Comparison of ENCODE assay signal across 9 mouse cellular contexts in genomic region chr4:137358291-137359002, GRCm38 (mm10). TPM values are rescaled to one million over a fixed set of nuclear protein-coding genes. Genes with fewer than 3 reads are reported as not detected.
A peak's percentile ranks its signal among the peaks of the same experiment; 100 is the strongest.
DNase-seq lines count a peak whose midpoint lies in the region; ATAC-seq and TF ChIP-seq lines count a peak whose summit lies in the region.
"Had no signal": no experiment of that assay in that cellular context is flagged by ENCODE, and none has a peak within 500 bp of the region (broad histone marks: within the 10 kb centered on the region; RNA-seq: fewer than 3 reads in every experiment).

No protein-coding gene starts in this region.

- no peak overlapping the region for H3K27ac ChIP-seq in hindbrain, embryonic 13.5 days
- H3K27ac ChIP-seq in hindbrain, embryonic 16.5 days (ENCODE audit: low read depth, low read length) = no peak overlapping the region
- peak overlapping the region; percentile 93 for H3K27ac ChIP-seq in MEL (ENCODE audit: control insufficient read depth, low read depth, low read length)
- H3K27ac ChIP-seq in hindbrain, embryonic 15.5 days (replicated peaks) = no peak overlapping the region
- no peak overlapping the region for H3K27ac ChIP-seq in forebrain, postnatal 0 days (ENCODE audit: low read depth, low read length)

- TF ChIP-seq RAD21 in MEL (IDR thresholded peaks at IDR 0.05; ENCODE audit: low read depth, low read length) = no peak

- peak overlapping the region; percentile 98; the same call in 1 of the 2 replicates for H3K4me3 ChIP-seq in hindbrain, embryonic 13.5 days
- H3K4me3 ChIP-seq in hindbrain, embryonic 16.5 days (ENCODE audit: low read length) = no peak overlapping the region
- H3K4me3 ChIP-seq in MEL (ENCODE audit: control insufficient read depth in 1 of 2, insufficient read depth in 1 of 2, low read depth in 2 of 2, low read length in 2 of 2) = peak overlapping the region; percentile 26 to 49
- no peak overlapping the region for H3K4me3 ChIP-seq in hindbrain, embryonic 15.5 days
- no peak overlapping the region for H3K4me3 ChIP-seq in forebrain, postnatal 0 days (ENCODE audit: low read depth, low read length)

- H3K4me1 ChIP-seq in hindbrain, embryonic 13.5 days (replicated peaks) = peaks cover 25% of the 10 kb centered on the region
- H3K4me1 ChIP-seq in hindbrain, embryonic 16.5 days (ENCODE audit: control insufficient read depth, insufficient read depth, low read depth, low read length) = peaks cover 23% of the 10 kb centered on the region
- H3K4me1 ChIP-seq in MEL (ENCODE audit: control insufficient read depth in 1 of 2, insufficient read depth in 2 of 2, low read length in 2 of 2) = peaks cover 3 to 12% of the 10 kb centered on the region in 2 experiments; a peak in 3 of 4 replicates
- peaks cover 30% of the 10 kb centered on the region for H3K4me1 ChIP-seq in hindbrain, embryonic 15.5 days (replicated peaks)
- H3K4me1 ChIP-seq in forebrain, postnatal 0 days (ENCODE audit: insufficient read depth) = peaks cover 13% of the 10 kb centered on the region; the same call in 1 of the 2 replicates

- DNase-seq in MEL (ENCODE audit: low read depth, low spot score) = peak; percentile 90
- no peak for DNase-seq in urinary bladder, postnatal 4 days (ENCODE audit: low spot score in 2 of 2)
- no peak for DNase-seq in adrenal gland, postnatal 14 days
- no peak for DNase-seq in forebrain, postnatal 0 days

- H3K9me3 ChIP-seq in hindbrain, embryonic 13.5 days = no peaks in the 10 kb centered on the region
- H3K9me3 ChIP-seq in hindbrain, embryonic 16.5 days (ENCODE audit: control insufficient read depth, low read length) = no peaks in the 10 kb centered on the region
- H3K9me3 ChIP-seq in MEL (replicated peaks; ENCODE audit: insufficient read depth, low read length) = no peaks in the 10 kb centered on the region
- H3K9me3 ChIP-seq in hindbrain, embryonic 15.5 days = no peaks in the 10 kb centered on the region
- no peaks in the 10 kb centered on the region for H3K9me3 ChIP-seq in forebrain, postnatal 0 days (ENCODE audit: low read length)

- H3K4me2 ChIP-seq in hindbrain, embryonic 13.5 days = no peak overlapping the region
- H3K4me2 ChIP-seq in hindbrain, embryonic 16.5 days (ENCODE audit: low read length) = no peak overlapping the region
- peak overlapping the region; percentile 80; the same call in 1 of the 2 replicates for H3K4me2 ChIP-seq in hindbrain, embryonic 15.5 days
- H3K4me2 ChIP-seq in forebrain, postnatal 0 days (ENCODE audit: low read depth) = no peak overlapping the region

- TF ChIP-seq EP300 in MEL (IDR thresholded peaks at IDR 0.05; ENCODE audit: low read depth in 1 of 2, low read length in 2 of 2) = peak; percentile 29 to 47; a peak in 3 of 4 replicates

- TF ChIP-seq POLR2A in MEL (IDR thresholded peaks at IDR 0.05; ENCODE audit: control insufficient read depth in 1 of 2, insufficient read depth in 1 of 2, low read depth in 1 of 2, low read length in 2 of 2, poor library complexity in 1 of 2) = no peak

- H3K27me3 ChIP-seq in hindbrain, embryonic 13.5 days = 0 out of 2 replicates have a peak, but pooled peaks cover 4% of the 10 kb centered on the region
- no peaks in the 10 kb centered on the region for H3K27me3 ChIP-seq in hindbrain, embryonic 16.5 days (replicated peaks; ENCODE audit: control insufficient read depth, insufficient read depth, low read length)
- no peaks in the 10 kb centered on the region for H3K27me3 ChIP-seq in MEL (ENCODE audit: control insufficient read depth in 1 of 2, insufficient read depth in 2 of 2, low read length in 2 of 2)
- no peaks in the 10 kb centered on the region for H3K27me3 ChIP-seq in hindbrain, embryonic 15.5 days
- H3K27me3 ChIP-seq in forebrain, postnatal 0 days (ENCODE audit: insufficient read depth, low read length) = no peaks in the 10 kb centered on the region

- peaks cover 34% of the 10 kb centered on the region for H3K79me2 ChIP-seq in MEL (ENCODE audit: control insufficient read depth, insufficient read depth, low read length, poor library complexity)

- no peak for ATAC-seq in hindbrain, embryonic 13.5 days (ENCODE audit: low FRiP score)
- no peak for ATAC-seq in hindbrain, embryonic 16.5 days
- ATAC-seq in hindbrain, embryonic 15.5 days (ENCODE audit: low FRiP score, low read depth) = no peak
- peak; percentile 27; the same call in 1 of the 2 replicates for ATAC-seq in neutrophil, adult 5-6 weeks (ENCODE audit: extremely low read depth, insufficient number of reproducible peaks, low FRiP score, poor library complexity, severe bottlenecking)
- no peak for ATAC-seq in forebrain, postnatal 0 days

- H3K36me3 ChIP-seq in hindbrain, embryonic 13.5 days = no peaks in the 10 kb centered on the region
- no peaks in the 10 kb centered on the region for H3K36me3 ChIP-seq in hindbrain, embryonic 16.5 days (ENCODE audit: control insufficient read depth, insufficient read depth, low read length)
- H3K36me3 ChIP-seq in MEL (ENCODE audit: control insufficient read depth in 1 of 2, insufficient read depth in 2 of 2, low read length in 2 of 2) = peaks cover 5 to 28% of the 10 kb centered on the region in 2 experiments; a peak in 3 of 4 replicates
- H3K36me3 ChIP-seq in hindbrain, embryonic 15.5 days = no peaks in the 10 kb centered on the region
- H3K36me3 ChIP-seq in forebrain, postnatal 0 days (ENCODE audit: insufficient read depth) = no peaks in the 10 kb centered on the region

- H3K9ac ChIP-seq in hindbrain, embryonic 13.5 days = 0 out of 2 replicates have a peak overlapping the region, but pooled peaks have one; percentile 1
- H3K9ac ChIP-seq in hindbrain, embryonic 16.5 days (ENCODE audit: low read depth, low read length) = no peak overlapping the region
- H3K9ac ChIP-seq in MEL (ENCODE audit: control insufficient read depth, low read depth, low read length, poor library complexity, severe bottlenecking) = peak overlapping the region; percentile 48
- H3K9ac ChIP-seq in hindbrain, embryonic 15.5 days = no peak overlapping the region
- no peak overlapping the region for H3K9ac ChIP-seq in forebrain, postnatal 0 days

- TF ChIP-seq CTCF in MEL (IDR thresholded peaks at IDR 0.05 in 2 of 3, conservative IDR thresholded peaks at IDR 0.05 in 1 of 3; ENCODE audit: control insufficient read depth in 1 of 3, insufficient read depth in 1 of 3, low read depth in 2 of 3, low read length in 3 of 3, poor library complexity in 1 of 3, severe bottlenecking in 1 of 3) = no peak
- TF ChIP-seq CTCF in forebrain, postnatal 0 days (IDR thresholded peaks at IDR 0.05; ENCODE audit: low read depth) = no peak

- WGBS in hindbrain, embryonic 13.5 days = 59% methylated on average over 14 of the region's 14 CpGs
- WGBS in hindbrain, embryonic 16.5 days = 62% methylated on average over 14 of the region's 14 CpGs
- WGBS in hindbrain, embryonic 15.5 days = 63% methylated on average over 14 of the region's 14 CpGs
- 61% methylated on average over 14 of the region's 14 CpGs for WGBS in forebrain, postnatal 0 days

TF ChIP-seq in MEL, 35 proteins besides CTCF, POLR2A, EP300 and RAD21 (continues in another document):
- TF ChIP-seq ELF1 (IDR thresholded peaks at IDR 0.05; ENCODE audit: low read depth, low read length) = 0 out of 2 replicates have a peak, but pooled peaks have one; percentile 30
- TF ChIP-seq ZC3H11A (IDR thresholded peaks at IDR 0.05; ENCODE audit: low read depth, low read length) = no peak
- TF ChIP-seq SIN3A (IDR thresholded peaks at IDR 0.05; ENCODE audit: low read length) = peak; percentile 64
- peak; percentile 23; the same call in 1 of the 2 replicates for TF ChIP-seq ETS1 (IDR thresholded peaks at IDR 0.05; ENCODE audit: low read depth, low read length)
- 0 out of 2 replicates have a peak, but pooled peaks have one; percentile 4 for TF ChIP-seq BHLHE40 (IDR thresholded peaks at IDR 0.05; ENCODE audit: borderline replicate concordance, low read depth, low read length)
- TF ChIP-seq TAL1 (IDR thresholded peaks at IDR 0.05; ENCODE audit: low read length) = no peak
- 0 out of 2 replicates have a peak, but pooled peaks have one; percentile 12 for TF ChIP-seq ZMIZ1 (IDR thresholded peaks at IDR 0.05; ENCODE audit: low read depth, low read length)
- 0 out of 2 replicates have a peak, but pooled peaks have one; percentile 22 for TF ChIP-seq CHD1 (IDR thresholded peaks at IDR 0.05; ENCODE audit: low read depth, low read length)
- TF ChIP-seq GATA1 (IDR thresholded peaks at IDR 0.05; ENCODE audit: low read depth, low read length) = peak; percentile 37
- no peak for TF ChIP-seq USF1 (IDR thresholded peaks at IDR 0.05; ENCODE audit: low read depth, low read length)
- peak; percentile 17; the same call in 1 of the 2 replicates for TF ChIP-seq MYC (IDR thresholded peaks at IDR 0.05; ENCODE audit: low read depth, low read length)
- no peak for TF ChIP-seq MAFK (IDR thresholded peaks at IDR 0.05; ENCODE audit: borderline replicate concordance, low read depth, low read length)
- TF ChIP-seq NRF1 (IDR thresholded peaks at IDR 0.05; ENCODE audit: insufficient read depth, low read depth, low read length, poor library complexity, severe bottlenecking) = no peak
- peak; percentile 53 for TF ChIP-seq MXI1 (IDR thresholded peaks at IDR 0.05; ENCODE audit: low read depth, low read length)
- TF ChIP-seq NELFE (IDR thresholded peaks at IDR 0.05; ENCODE audit: low read depth, low read length) = peak; percentile 29; the same call in 1 of the 2 replicates

RNA-seq across cellular contexts. Expression of gene Cdc42, which starts 0.9 kb away (rescaled TPM):
- polyA plus RNA-seq in hindbrain, embryonic 13.5 days (2015; fragmentation: Nextera tagmentation; extraction: Ambion mirVana) = 840 and 841 TPM in 2 replicates
- 975 and 1,060 TPM in 2 replicates for polyA plus RNA-seq in hindbrain, embryonic 16.5 days (2015; fragmentation: Nextera tagmentation; extraction: Ambion mirVana)
- total RNA-seq in MEL (2012; rRNA removed) = 173 and 174 TPM in 2 replicates
- 100 to 1,000 TPM; 117 to 203 TPM for polyA plus RNA-seq in MEL (2012; ENCODE audit: insufficient read depth in 1 of 2, insufficient read length in 2 of 2, low read depth in 1 of 2, low replicate concordance in 2 of 2, missing spikeins in 1 of 2)
- 931 and 940 TPM in 2 replicates for polyA plus RNA-seq in hindbrain, embryonic 15.5 days (2015; fragmentation: Nextera tagmentation; extraction: Ambion mirVana)
- 728 and 734 TPM in 2 replicates for total RNA-seq in neutrophil, adult 5-6 weeks (2017)
- 355 and 372 TPM in 2 replicates for total RNA-seq in adrenal gland, postnatal 14 days (2021)
- 699 and 735 TPM in 2 replicates for total RNA-seq in forebrain, postnatal 0 days (2014; rRNA removed)
- 1,221 and 1,252 TPM in 2 replicates for polyA plus RNA-seq in forebrain, postnatal 0 days (2015; fragmentation: Nextera tagmentation; extraction: Ambion mirVana)

RNA-seq across cellular contexts. Expression of gene Cela3a, which starts 51.1 kb away (rescaled TPM):
- polyA plus RNA-seq in hindbrain, embryonic 13.5 days (2015; fragmentation: Nextera tagmentation; extraction: Ambion mirVana) = not detected in 2 replicates
- not detected in 2 replicates for polyA plus RNA-seq in hindbrain, embryonic 16.5 days (2015; fragmentation: Nextera tagmentation; extraction: Ambion mirVana)
- total RNA-seq in MEL (2012; rRNA removed) = not detected in 2 replicates
- polyA plus RNA-seq in MEL (2012; ENCODE audit: insufficient read depth in 1 of 2, insufficient read length in 2 of 2, low read depth in 1 of 2, low replicate concordance in 2 of 2, missing spikeins in 1 of 2) = not detected
- not detected in 2 replicates for polyA plus RNA-seq in hindbrain, embryonic 15.5 days (2015; fragmentation: Nextera tagmentation; extraction: Ambion mirVana)
- total RNA-seq in neutrophil, adult 5-6 weeks (2017) = not detected in 2 replicates
- not detected in 2 replicates for total RNA-seq in adrenal gland, postnatal 14 days (2021)
- total RNA-seq in forebrain, postnatal 0 days (2014; rRNA removed) = not detected in 2 replicates
- polyA plus RNA-seq in forebrain, postnatal 0 days (2015; fragmentation: Nextera tagmentation; extraction: Ambion mirVana) = not detected in 2 replicates
- total RNA-seq: gastrocnemius, adult 8-10 months had no signal

Comparison
In these comparisons a context has a peak if more than half of its experiments do, and no peak if none do; other contexts are left out.
1. H3K4me3 ChIP-seq: peak in hindbrain, embryonic 13.5 days (single experiment) and MEL (2 of 2); none in hindbrain, embryonic 16.5 days (single experiment), hindbrain, embryonic 15.5 days (single experiment) and forebrain, postnatal 0 days (single experiment).
2. H3K9ac ChIP-seq: peak in hindbrain, embryonic 13.5 days (single experiment) and MEL (single experiment); none in hindbrain, embryonic 16.5 days (single experiment), hindbrain, embryonic 15.5 days (single experiment) and forebrain, postnatal 0 days (single experiment).